Mouse (Mus musculus) cerebellum, adult 11-12 months (tissue): ENCODE data around the gene Pip4k2a.

Source experiments
- DNase-seq: peaks from one replicate; pipeline ENCODE4 v3.0.0; 2022

The Pip4k2a gene

GRCm38 (mm10) chr2:18979046-18979445 is 18.9 kb downstream of the Pip4k2a start:
- DNase-seq = no peak

- no peak for DNase-seq
Observed at GRCm38 (mm10) chr2:18977201-18977805, 20.6 kb downstream of the Pip4k2a start.

GRCm38 (mm10) chr2:18976175-18976574 is 21.8 kb downstream of the Pip4k2a start:
- DNase-seq = no peak

- DNase-seq = no peak
Observed at GRCm38 (mm10) chr2:18974882-18975645, 22.9 kb downstream of the Pip4k2a start.

GRCm38 (mm10) chr2:18971564-18971963 is 26.4 kb downstream of the Pip4k2a start:
- no peak for DNase-seq

GRCm38 (mm10) chr2:18970461-18970860 is 27.5 kb downstream of the Pip4k2a start:
- no peak for DNase-seq

GRCm38 (mm10) chr2:18969066-18969681 is 28.8 kb downstream of the Pip4k2a start:
- no peak for DNase-seq

- no peak for DNase-seq
Observed at GRCm38 (mm10) chr2:18967451-18968063, 30.4 kb downstream of the Pip4k2a start.

GRCm38 (mm10) chr2:18966566-18966965 is 31.4 kb downstream of the Pip4k2a start:
- DNase-seq = no peak

- DNase-seq = no peak
Observed at GRCm38 (mm10) chr2:18965950-18966349, 32.0 kb downstream of the Pip4k2a start.

GRCm38 (mm10) chr2:18965108-18965507 is 32.8 kb downstream of the Pip4k2a start:
- DNase-seq = no peak

- no peak for DNase-seq
Observed at GRCm38 (mm10) chr2:18963286-18964040, 34.5 kb downstream of the Pip4k2a start.

- DNase-seq = no peak
Observed at GRCm38 (mm10) chr2:18962502-18962901, 35.4 kb downstream of the Pip4k2a start.

- DNase-seq = no peak
Observed at GRCm38 (mm10) chr2:18960376-18960973, 37.5 kb downstream of the Pip4k2a start.

- no peak for DNase-seq
Observed at GRCm38 (mm10) chr2:18959558-18959957, 38.4 kb downstream of the Pip4k2a start.

GRCm38 (mm10) chr2:18959008-18959407 is 38.9 kb downstream of the Pip4k2a start:
- no peak for DNase-seq

- DNase-seq = no peak
Observed at GRCm38 (mm10) chr2:18958501-18958900, 39.4 kb downstream of the Pip4k2a start.

- DNase-seq = no peak
Observed at GRCm38 (mm10) chr2:18958044-18958443, 39.9 kb downstream of the Pip4k2a start.

- no peak for DNase-seq
Observed at GRCm38 (mm10) chr2:18957459-18957858, 40.5 kb downstream of the Pip4k2a start.

- DNase-seq = no peak
Observed at GRCm38 (mm10) chr2:18956945-18957344, 41.0 kb downstream of the Pip4k2a start.

- no peak for DNase-seq
Observed at GRCm38 (mm10) chr2:18956424-18956823, 41.5 kb downstream of the Pip4k2a start.

GRCm38 (mm10) chr2:18955671-18956070 is 42.3 kb downstream of the Pip4k2a start:
- DNase-seq = no peak
